ENCODE assay signal across 12 mouse cellular contexts in the genomic region with DNA sequence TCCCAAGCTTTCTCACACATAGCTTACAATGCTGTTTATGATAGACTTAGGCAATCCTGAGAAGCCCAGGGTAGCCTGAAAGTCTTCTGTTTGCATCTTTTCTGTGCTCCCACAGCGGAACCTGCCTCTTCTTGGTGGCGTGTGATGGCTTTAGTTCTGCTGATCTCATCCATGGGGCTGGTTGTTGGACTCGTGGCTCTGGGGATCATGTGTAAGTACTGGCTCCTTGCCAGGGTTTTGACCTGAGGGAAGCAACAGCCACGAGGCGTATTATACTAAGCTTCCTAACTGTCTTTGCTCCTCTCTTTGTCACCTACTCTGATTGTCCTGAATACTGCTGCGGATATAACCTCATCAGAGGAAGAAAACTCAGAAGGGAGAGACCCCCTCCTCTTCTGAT. TPM values are rescaled to one million over a fixed set of nuclear protein-coding genes. Genes with fewer than 3 reads are reported as not detected.
DNase-seq lines count a peak whose midpoint lies in the region; ATAC-seq and TF ChIP-seq lines count a peak whose summit lies in the region.
"Had no signal": no experiment of that assay in that cellular context is flagged by ENCODE, and none has a peak within 500 bp of the region (broad histone marks: within the 10 kb centered on the region; RNA-seq: fewer than 3 reads in every experiment).

No protein-coding gene starts in this region.

- no peaks in the 10 kb centered on the region for H3K9me3 ChIP-seq in megakaryocyte, embryonic 14.5 days
- H3K9me3 ChIP-seq in heart, embryonic 16.5 days (replicated peaks; ENCODE audit: control insufficient read depth, low read length), result no peaks in the 10 kb centered on the region
- no peaks in the 10 kb centered on the region for H3K9me3 ChIP-seq in liver, embryonic 13.5 days (replicated peaks)
- H3K9me3 ChIP-seq in hindbrain, postnatal 0 days (ENCODE audit: low read length), result no peaks in the 10 kb centered on the region
- H3K9me3 ChIP-seq: forebrain, embryonic 10.5 days had no signal

- ATAC-seq in megakaryocyte, adult 5-6 weeks (ENCODE audit: poor library complexity, severe bottlenecking), result no peak
- ATAC-seq in heart, embryonic 16.5 days (replicated peaks; ENCODE audit: extremely low read depth, insufficient read depth, low FRiP score), result peak; percentile 58
- ATAC-seq in liver, embryonic 13.5 days (ENCODE audit: low read depth), result no peak
- ATAC-seq in hindbrain, postnatal 0 days, result no peak

- H3K27me3 ChIP-seq in megakaryocyte, embryonic 14.5 days (replicated peaks), result no peaks in the 10 kb centered on the region
- no peaks in the 10 kb centered on the region for H3K27me3 ChIP-seq in heart, embryonic 16.5 days (ENCODE audit: control insufficient read depth, insufficient read depth, low read length)
- no peaks in the 10 kb centered on the region for H3K27me3 ChIP-seq in liver, embryonic 13.5 days
- H3K27me3 ChIP-seq in hindbrain, postnatal 0 days (ENCODE audit: insufficient read depth, low read length), result no peaks in the 10 kb centered on the region

- 37% methylated on average over 6 of the region's 6 CpGs for WGBS in heart, embryonic 16.5 days
- WGBS in liver, embryonic 13.5 days (ENCODE audit: insufficient replicate concordance), result 42% methylated on average over 6 of the region's 6 CpGs
- 54% methylated on average over 6 of the region's 6 CpGs for WGBS in hindbrain, postnatal 0 days

- no peak for DNase-seq in liver, embryonic 13.5 days
- DNase-seq in retina, postnatal 7 days (ENCODE audit: low read depth, low spot score), result peak; percentile 9
- no peak for DNase-seq in thymus, postnatal 36 days
- no peak for DNase-seq in cerebellum, adult 8-10 months
- DNase-seq in hindbrain, postnatal 0 days (ENCODE audit: low spot score), result no peak

- 0 out of 2 replicates have a peak overlapping the region, but pooled peaks have one; percentile 42 for H3K27ac ChIP-seq in heart, embryonic 16.5 days (ENCODE audit: low read length)
- H3K27ac ChIP-seq in liver, embryonic 13.5 days, result 0 out of 2 replicates have a peak overlapping the region, but pooled peaks have one; percentile 9
- H3K27ac ChIP-seq in hindbrain, postnatal 0 days, result no peak overlapping the region
- H3K27ac ChIP-seq: forebrain, embryonic 10.5 days had no signal

- TF ChIP-seq CTCF in hindbrain, postnatal 0 days (IDR thresholded peaks at IDR 0.05; ENCODE audit: low read depth), result no peak

- H3K4me2 ChIP-seq in heart, embryonic 16.5 days (ENCODE audit: low read depth, low read length), result no peak overlapping the region
- no peak overlapping the region for H3K4me2 ChIP-seq in liver, embryonic 13.5 days
- H3K4me2 ChIP-seq in hindbrain, postnatal 0 days (ENCODE audit: low read depth, low read length), result no peak overlapping the region

- peak overlapping the region; percentile 86 for H3K4me3 ChIP-seq in megakaryocyte, embryonic 14.5 days (replicated peaks)
- no peak overlapping the region for H3K4me3 ChIP-seq in heart, embryonic 16.5 days (ENCODE audit: low read length)
- H3K4me3 ChIP-seq in liver, embryonic 13.5 days (replicated peaks), result no peak overlapping the region
- no peak overlapping the region for H3K4me3 ChIP-seq in hindbrain, postnatal 0 days (ENCODE audit: low read length)
- H3K4me3 ChIP-seq: forebrain, embryonic 10.5 days had no signal

- H3K9ac ChIP-seq in heart, embryonic 16.5 days (ENCODE audit: low read length), result no peak overlapping the region
- no peak overlapping the region for H3K9ac ChIP-seq in liver, embryonic 13.5 days
- H3K9ac ChIP-seq in hindbrain, postnatal 0 days (replicated peaks; ENCODE audit: low read length), result no peak overlapping the region

- peaks cover 53% of the 10 kb centered on the region for H3K36me3 ChIP-seq in megakaryocyte, embryonic 14.5 days (replicated peaks; ENCODE audit: low read length)
- H3K36me3 ChIP-seq in heart, embryonic 16.5 days (ENCODE audit: control insufficient read depth, insufficient read depth), result no peaks in the 10 kb centered on the region
- no peaks in the 10 kb centered on the region for H3K36me3 ChIP-seq in liver, embryonic 13.5 days
- no peaks in the 10 kb centered on the region for H3K36me3 ChIP-seq in hindbrain, postnatal 0 days (ENCODE audit: insufficient read depth, low read length)
- H3K36me3 ChIP-seq: forebrain, embryonic 10.5 days had no signal

- peaks cover 61% of the 10 kb centered on the region for H3K4me1 ChIP-seq in megakaryocyte, embryonic 14.5 days
- H3K4me1 ChIP-seq in heart, embryonic 16.5 days (ENCODE audit: control insufficient read depth, insufficient read depth, low read length), result peaks cover 6% of the 10 kb centered on the region
- no peaks in the 10 kb centered on the region for H3K4me1 ChIP-seq in liver, embryonic 13.5 days (replicated peaks)
- H3K4me1 ChIP-seq in hindbrain, postnatal 0 days (ENCODE audit: insufficient read depth, low read length), result no peaks in the 10 kb centered on the region
- H3K4me1 ChIP-seq: forebrain, embryonic 10.5 days had no signal

RNA-seq across cellular contexts. Expression of a gene that starts 2.8 kb away (rescaled TPM):
- polyA plus RNA-seq in megakaryocyte, embryonic 14.5 days (2012; ENCODE audit: insufficient read depth, low replicate concordance), result 10.7 and 19.5 TPM in 2 replicates
- 3.6 and 5.5 TPM in 2 replicates for total RNA-seq in megakaryocyte, adult 5-6 weeks (2015)
- 3.8 and 4.5 TPM in 2 replicates for total RNA-seq in megakaryocyte, adult 5-6 weeks (2017)
- 3.9 and 4.7 TPM in 2 replicates for polyA plus RNA-seq in heart, embryonic 16.5 days (2015; fragmentation: Nextera tagmentation; extraction: Ambion mirVana)
- 27.1 and 31.4 TPM in 2 replicates for polyA plus RNA-seq in liver, embryonic 13.5 days (2015; fragmentation: Nextera tagmentation; extraction: Ambion mirVana)
- under 0.01 TPM in 1 of 2 replicates, not detected in the other for total RNA-seq in hindbrain, postnatal 0 days (2014; rRNA removed)
- polyA plus RNA-seq in hindbrain, postnatal 0 days (2015; fragmentation: Nextera tagmentation; extraction: Ambion mirVana), result 0.38 and 0.47 TPM in 2 replicates
- total RNA-seq: MEL had no signal

RNA-seq across cellular contexts. Expression of a gene that starts 8.7 kb away (rescaled TPM):
- not detected in 2 replicates for polyA plus RNA-seq in megakaryocyte, embryonic 14.5 days (2012; ENCODE audit: insufficient read depth, low replicate concordance)
- total RNA-seq in megakaryocyte, adult 5-6 weeks (2015), result 27.6 and 31.4 TPM in 2 replicates
- total RNA-seq in megakaryocyte, adult 5-6 weeks (2017), result 13.4 and 14.3 TPM in 2 replicates
- 0.39 and 0.45 TPM in 2 replicates for polyA plus RNA-seq in heart, embryonic 16.5 days (2015; fragmentation: Nextera tagmentation; extraction: Ambion mirVana)
- 0.13 and 0.17 TPM in 2 replicates for polyA plus RNA-seq in liver, embryonic 13.5 days (2015; fragmentation: Nextera tagmentation; extraction: Ambion mirVana)
- not detected in 2 replicates for total RNA-seq in hindbrain, postnatal 0 days (2014; rRNA removed)
- polyA plus RNA-seq in hindbrain, postnatal 0 days (2015; fragmentation: Nextera tagmentation; extraction: Ambion mirVana), result 0.04 and 0.14 TPM in 2 replicates
- total RNA-seq: layer of hippocampus, postnatal 14 days; MEL had no signal

RNA-seq across cellular contexts. Expression of a gene that starts 14.3 kb away (rescaled TPM):
- not detected in 2 replicates for polyA plus RNA-seq in megakaryocyte, embryonic 14.5 days (2012; ENCODE audit: insufficient read depth, low replicate concordance)
- not detected in 2 replicates for total RNA-seq in megakaryocyte, adult 5-6 weeks (2015)
- total RNA-seq in megakaryocyte, adult 5-6 weeks (2017), result not detected in 2 replicates
- polyA plus RNA-seq in heart, embryonic 16.5 days (2015; fragmentation: Nextera tagmentation; extraction: Ambion mirVana), result 0.12 and 0.21 TPM in 2 replicates
- polyA plus RNA-seq in liver, embryonic 13.5 days (2015; fragmentation: Nextera tagmentation; extraction: Ambion mirVana), result 0.09 TPM in 1 of 2 replicates, not detected in the other
- 0.29 and 0.42 TPM in 2 replicates for total RNA-seq in hindbrain, postnatal 0 days (2014; rRNA removed)
- 0.49 TPM in 2 replicates for polyA plus RNA-seq in hindbrain, postnatal 0 days (2015; fragmentation: Nextera tagmentation; extraction: Ambion mirVana)
- total RNA-seq: layer of hippocampus, postnatal 14 days; MEL had no signal
- polyA plus RNA-seq: forebrain, embryonic 10.5 days; neural tube, embryonic 11.5 days had no signal

RNA-seq across cellular contexts. Expression of a gene that starts 51.9 kb away (rescaled TPM):
- not detected in 2 replicates for polyA plus RNA-seq in megakaryocyte, embryonic 14.5 days (2012; ENCODE audit: insufficient read depth, low replicate concordance)
- 0.07 TPM in 1 of 2 replicates, not detected in the other for total RNA-seq in megakaryocyte, adult 5-6 weeks (2015)
- total RNA-seq in megakaryocyte, adult 5-6 weeks (2017), result 0.15 TPM in 1 of 2 replicates, not detected in the other
- 6.2 and 8.6 TPM in 2 replicates for polyA plus RNA-seq in heart, embryonic 16.5 days (2015; fragmentation: Nextera tagmentation; extraction: Ambion mirVana)
- 0.19 and 0.37 TPM in 2 replicates for polyA plus RNA-seq in liver, embryonic 13.5 days (2015; fragmentation: Nextera tagmentation; extraction: Ambion mirVana)
- total RNA-seq in hindbrain, postnatal 0 days (2014; rRNA removed), result 0.86 and 5.2 TPM in 2 replicates
- polyA plus RNA-seq in hindbrain, postnatal 0 days (2015; fragmentation: Nextera tagmentation; extraction: Ambion mirVana), result 2.4 and 3.4 TPM in 2 replicates
- total RNA-seq: MEL had no signal

RNA-seq across cellular contexts. Expression of a gene that starts 57.5 kb away (rescaled TPM):
- polyA plus RNA-seq in megakaryocyte, embryonic 14.5 days (2012; ENCODE audit: insufficient read depth, low replicate concordance), result 0.67 TPM in 1 of 2 replicates, not detected in the other
- total RNA-seq in megakaryocyte, adult 5-6 weeks (2015), result 449 and 472 TPM in 2 replicates
- total RNA-seq in megakaryocyte, adult 5-6 weeks (2017), result 389 and 405 TPM in 2 replicates
- polyA plus RNA-seq in heart, embryonic 16.5 days (2015; fragmentation: Nextera tagmentation; extraction: Ambion mirVana), result 1.1 and 1.3 TPM in 2 replicates
- 5.7 and 7.0 TPM in 2 replicates for polyA plus RNA-seq in liver, embryonic 13.5 days (2015; fragmentation: Nextera tagmentation; extraction: Ambion mirVana)
- total RNA-seq in hindbrain, postnatal 0 days (2014; rRNA removed), result not detected in 2 replicates
- polyA plus RNA-seq in hindbrain, postnatal 0 days (2015; fragmentation: Nextera tagmentation; extraction: Ambion mirVana), result 0.33 and 0.52 TPM in 2 replicates
- total RNA-seq: layer of hippocampus, postnatal 14 days; MEL had no signal
